Mouse (Mus musculus): Measurements from ENCODE around the gene Jph4.

- TF ChIP-seq CTCF (IDR thresholded peaks at IDR 0.05; ENCODE audit: control insufficient read depth, insufficient read depth, insufficient replicate concordance, low read depth, low read length) = no peak
- no peak for TF ChIP-seq POLR2A (IDR thresholded peaks at IDR 0.05; ENCODE audit: control insufficient read depth, low read depth, low read length)
These were observed 42.3 kb downstream of the Jph4 start for GRCm38 (mm10) chr14:55074416-55074815.

Data from testis, adult 2 months (tissue).